Mouse (Mus musculus) ES-Bruce4 (cell line): ENCODE results near the gene Agbl5.
A peak's percentile ranks its signal among the peaks of the same experiment; 100 is the strongest.

ENCODE experiments used
- CTCF ChIP-seq: IDR thresholded peaks from one replicate; pipeline ENCODE4 v1.8.1; 2011; ENCODE audit warnings: low read depth, low read length
- EP300 ChIP-seq: IDR thresholded peaks from 2 replicates; pipeline ENCODE4 v1.6.1; 2011; ENCODE audit warnings: low read depth, low read length; ENCODE audit not compliant: insufficient read depth
- POLR2A ChIP-seq: IDR thresholded peaks from one replicate; pipeline ENCODE4 v1.8.1; 2011; ENCODE audit warnings: low read length; ENCODE audit not compliant: insufficient read depth

DNA sequence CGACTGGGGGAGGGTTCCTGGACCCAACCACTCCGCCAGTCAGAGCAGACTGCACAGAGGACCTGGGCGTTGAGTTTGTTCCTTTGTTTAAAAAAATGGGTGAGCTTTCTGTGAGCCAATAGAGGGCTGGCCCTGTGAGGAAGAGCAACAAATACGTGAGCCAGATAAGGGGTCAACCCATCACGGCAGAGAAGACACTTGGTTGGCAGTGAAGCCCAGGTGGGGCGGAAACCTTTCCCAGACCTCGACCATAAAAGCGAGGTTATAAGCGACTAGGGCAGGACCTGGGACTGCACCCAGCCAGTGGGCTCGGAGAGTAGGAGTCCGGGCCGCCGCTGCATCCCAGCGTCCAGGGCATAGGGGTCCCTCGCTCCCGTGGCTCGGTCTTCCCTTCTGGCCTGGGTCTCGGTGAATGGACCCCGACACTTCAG, 1.1 kb upstream of the Agbl5 start:
- TF ChIP-seq EP300, result no peak
- no peak for TF ChIP-seq CTCF
- peak; percentile 97 for TF ChIP-seq POLR2A
